Mouse (Mus musculus) liver, adult 2 months (tissue): Measurements from ENCODE around the gene Tenm3. TPM values are rescaled to one million over a fixed set of nuclear protein-coding genes. Genes with fewer than 3 reads are reported as not detected.

Experiments
- DNase-seq: peaks from one replicate; pipeline ENCODE4 v3.0.0-alpha.2; 2011; ENCODE audit warnings: low read depth, low spot score; ENCODE audit errors: extremely low read depth
- H3K27ac ChIP-seq: fragments of 200-500 bp; replicated peaks from 2 replicates; pipeline ENCODE4 v1.5.1; 2012; ENCODE audit warnings: low read depth, mild to moderate bottlenecking, control low read depth, inconsistent platforms, low read length; ENCODE audit not compliant: insufficient read depth
- H3K27me3 ChIP-seq: fragments of 200-500 bp; 2 replicates; pipeline ENCODE4 v1.6.1; 2012; ENCODE audit warnings: mild to moderate bottlenecking, moderate library complexity, low read length, inconsistent platforms; ENCODE audit not compliant: control insufficient read depth, insufficient read depth
- H3K36me3 ChIP-seq: fragments of 200-500 bp; 2 replicates; pipeline ENCODE4 v1.6.1; 2012; ENCODE audit warnings: low read length, inconsistent platforms; ENCODE audit not compliant: control insufficient read depth, insufficient read depth
- H3K4me1 ChIP-seq: fragments of 200-500 bp; 2 replicates; pipeline ENCODE4 v1.6.1; 2011; ENCODE audit warnings: low read length; ENCODE audit not compliant: control insufficient read depth, insufficient read depth
- H3K4me3 ChIP-seq: fragments of 200-500 bp; 2 replicates; pipeline ENCODE4 v1.5.1; 2011; ENCODE audit warnings: low read depth, mild to moderate bottlenecking, control low read depth, low read length, moderate library complexity; ENCODE audit not compliant: insufficient read depth
- H3K79me2 ChIP-seq: fragments of 200-500 bp; 2 replicates; pipeline ENCODE4 v1.6.1; 2012; ENCODE audit warnings: inconsistent platforms, mild to moderate bottlenecking, low read length, moderate library complexity; ENCODE audit not compliant: control insufficient read depth, insufficient read depth
- H3K9ac ChIP-seq: fragments of 200-500 bp; 2 replicates; pipeline ENCODE4 v1.6.1; 2012; ENCODE audit warnings: low read depth, mild to moderate bottlenecking, control low read depth, inconsistent platforms, low read length
- CTCF ChIP-seq: fragments of 200-500 bp; IDR thresholded peaks from 2 replicates; pipeline ENCODE4 v1.5.1; 2011; ENCODE audit warnings: low read depth, low read length, control low read depth
- POLR2A ChIP-seq: fragments of 200-500 bp; IDR thresholded peaks from 2 replicates; pipeline ENCODE4 v1.6.1; 2011; ENCODE audit warnings: low read length, control low read depth; ENCODE audit not compliant: insufficient read depth; ENCODE audit errors: extremely low read depth
- WGBS: fragments of 180-500 bp; shearing (Covaris S2); methylation state at CpG from one replicate; pipeline ENCODE4 v1.1.7; 2018; 5-methylcytosine and 5-hydroxymethylcytosine counted together
- polyA plus RNA-seq: library from polyadenylated mRNA; depleted of rRNA; stranded (reverse); fragments of >200 nt; gene quantifications from 2 replicates; pipeline ENCODE4 v1.2.3, GENCODE M21; 2012
- total RNA-seq: library from RNA; depleted of rRNA; stranded (reverse); fragments of >200 nt; gene quantifications from 2 replicates; pipeline ENCODE4 v1.2.3, GENCODE M21; 2014

Gene Tenm3
- total and polyA plus RNA-seq, 2 experiments: 5.3 to 12.5 TPM

GRCm38 (mm10) chr8:48622517-48623153, 221.1 kb downstream of the Tenm3 start:
- H3K4me1 ChIP-seq: no peaks in the 10 kb centered on the region
- no peak for DNase-seq
- TF ChIP-seq CTCF (no peak), POLR2A (no peak)
- H3K9ac ChIP-seq: no peak overlapping the region
- WGBS: 94% methylated on average over 11 of the region's 11 CpGs
- H3K36me3 ChIP-seq: no peaks in the 10 kb centered on the region
- no peaks in the 10 kb centered on the region for H3K79me2 ChIP-seq
- no peaks in the 10 kb centered on the region for H3K27me3 ChIP-seq
- H3K4me3 ChIP-seq: no peak overlapping the region
- H3K27ac ChIP-seq: no peak overlapping the region

- TF ChIP-seq CTCF (no peak), POLR2A (no peak)
- no peaks in the 10 kb centered on the region for H3K4me1 ChIP-seq
- DNase-seq: no peak
- H3K4me3 ChIP-seq: no peak overlapping the region
- no peaks in the 10 kb centered on the region for H3K79me2 ChIP-seq
- 67% methylated on average over 8 of the region's 8 CpGs for WGBS
- H3K9ac ChIP-seq: no peak overlapping the region
- no peaks in the 10 kb centered on the region for H3K36me3 ChIP-seq
- no peak overlapping the region for H3K27ac ChIP-seq
- H3K27me3 ChIP-seq: no peaks in the 10 kb centered on the region
Observed at GRCm38 (mm10) chr8:48615088-48615487, 228.7 kb downstream of the Tenm3 start.

GRCm38 (mm10) chr8:48611934-48612512, 231.7 kb downstream of the Tenm3 start:
- no peaks in the 10 kb centered on the region for H3K36me3 ChIP-seq
- TF ChIP-seq POLR2A: no peak
- no peak for TF ChIP-seq CTCF
- H3K27me3 ChIP-seq: no peaks in the 10 kb centered on the region
- H3K4me3 ChIP-seq: no peak overlapping the region
- H3K9ac ChIP-seq: no peak overlapping the region
- H3K79me2 ChIP-seq: no peaks in the 10 kb centered on the region
- 87% methylated on average over 10 of the region's 10 CpGs for WGBS
- H3K4me1 ChIP-seq: no peaks in the 10 kb centered on the region
- no peak for DNase-seq
- H3K27ac ChIP-seq: no peak overlapping the region

- 88% methylated on average over 12 of the region's 12 CpGs for WGBS
- H3K9ac ChIP-seq: no peak overlapping the region
- DNase-seq: no peak
Observed at GRCm38 (mm10) chr8:48611126-48611525, 232.6 kb downstream of the Tenm3 start.

GRCm38 (mm10) chr8:48610316-48610715, 233.4 kb downstream of the Tenm3 start:
- WGBS: 64% methylated on average over 6 of the region's 6 CpGs
- DNase-seq: no peak
- H3K4me3 ChIP-seq: no peak overlapping the region
- no peak for TF ChIP-seq POLR2A
- TF ChIP-seq CTCF: no peak
- H3K79me2 ChIP-seq: no peaks in the 10 kb centered on the region
- no peaks in the 10 kb centered on the region for H3K27me3 ChIP-seq
- H3K4me1 ChIP-seq: no peaks in the 10 kb centered on the region
- H3K9ac ChIP-seq: no peak overlapping the region
- H3K27ac ChIP-seq: no peak overlapping the region
- H3K36me3 ChIP-seq: no peaks in the 10 kb centered on the region

More at GRCm38 (mm10) chr8:48611126-48611525, 232.6 kb downstream of the Tenm3 start:
- Histone ChIP-seq H3K27ac (no peak overlapping the region), H3K36me3 (no peaks in the 10 kb centered on the region), H3K79me2 (no peaks in the 10 kb centered on the region), H3K4me3 (no peak overlapping the region), H3K27me3 (no peaks in the 10 kb centered on the region), H3K4me1 (no peaks in the 10 kb centered on the region)
- TF ChIP-seq CTCF (no peak), POLR2A (no peak)

- no peak for TF ChIP-seq POLR2A
- no peak for TF ChIP-seq CTCF
- Histone ChIP-seq H3K27me3 (no peaks in the 10 kb centered on the region), H3K9ac (no peak overlapping the region), H3K4me1 (no peaks in the 10 kb centered on the region), H3K4me3 (no peak overlapping the region), H3K27ac (no peak overlapping the region), H3K79me2 (no peaks in the 10 kb centered on the region), H3K36me3 (no peaks in the 10 kb centered on the region)
- DNase-seq: no peak
- 85% methylated on average over 4 of the region's 4 CpGs for WGBS
Observed at GRCm38 (mm10) chr8:48609684-48610083, 234.1 kb downstream of the Tenm3 start.
